Mouse (Mus musculus) erythroblast, embryonic 14.5 days (primary cell): Measurements from ENCODE around the gene Bod1l. TPM values are rescaled to one million over a fixed set of nuclear protein-coding genes. Genes with fewer than 3 reads are reported as not detected.

Experiments
- H3K27me3 ChIP-seq: 2 replicates; pipeline ENCODE4 v1.6.1; 2012; ENCODE audit warnings: inconsistent platforms; ENCODE audit not compliant: control insufficient read depth
- H3K36me3 ChIP-seq: 2 replicates; pipeline ENCODE4 v1.6.1; 2012; ENCODE audit warnings: mild to moderate bottlenecking, inconsistent platforms; ENCODE audit not compliant: control insufficient read depth
- H3K4me1 ChIP-seq: 2 replicates; pipeline ENCODE4 v1.6.1; 2012; ENCODE audit warnings: inconsistent platforms; ENCODE audit not compliant: control insufficient read depth
- H3K4me3 ChIP-seq: replicated peaks from 2 replicates; pipeline ENCODE3; 2012; ENCODE audit warnings: moderate library complexity, mild to moderate bottlenecking, inconsistent platforms
- H3K9me3 ChIP-seq: 2 replicates; pipeline ENCODE4 v1.6.1; 2012; ENCODE audit warnings: low read length, inconsistent platforms, mixed read lengths; ENCODE audit not compliant: control insufficient read depth
- GATA1 ChIP-seq: IDR thresholded peaks from 2 replicates; pipeline ENCODE4 v1.6.1; 2012; ENCODE audit warnings: low read length, inconsistent platforms, mixed read lengths
- TAL1 ChIP-seq: IDR thresholded peaks from 3 replicates; pipeline ENCODE4 v1.6.1; 2012; ENCODE audit warnings: low read length, inconsistent platforms, mixed read lengths
- polyA plus RNA-seq: library from polyadenylated mRNA; stranded (reverse); fragments of >175 nt; gene quantifications from 2 replicates; pipeline ENCODE4 v1.2.3, GENCODE M21; 2012

The Bod1l gene
- polyA plus RNA-seq, 1 experiment, result 0.80 TPM

DNA sequence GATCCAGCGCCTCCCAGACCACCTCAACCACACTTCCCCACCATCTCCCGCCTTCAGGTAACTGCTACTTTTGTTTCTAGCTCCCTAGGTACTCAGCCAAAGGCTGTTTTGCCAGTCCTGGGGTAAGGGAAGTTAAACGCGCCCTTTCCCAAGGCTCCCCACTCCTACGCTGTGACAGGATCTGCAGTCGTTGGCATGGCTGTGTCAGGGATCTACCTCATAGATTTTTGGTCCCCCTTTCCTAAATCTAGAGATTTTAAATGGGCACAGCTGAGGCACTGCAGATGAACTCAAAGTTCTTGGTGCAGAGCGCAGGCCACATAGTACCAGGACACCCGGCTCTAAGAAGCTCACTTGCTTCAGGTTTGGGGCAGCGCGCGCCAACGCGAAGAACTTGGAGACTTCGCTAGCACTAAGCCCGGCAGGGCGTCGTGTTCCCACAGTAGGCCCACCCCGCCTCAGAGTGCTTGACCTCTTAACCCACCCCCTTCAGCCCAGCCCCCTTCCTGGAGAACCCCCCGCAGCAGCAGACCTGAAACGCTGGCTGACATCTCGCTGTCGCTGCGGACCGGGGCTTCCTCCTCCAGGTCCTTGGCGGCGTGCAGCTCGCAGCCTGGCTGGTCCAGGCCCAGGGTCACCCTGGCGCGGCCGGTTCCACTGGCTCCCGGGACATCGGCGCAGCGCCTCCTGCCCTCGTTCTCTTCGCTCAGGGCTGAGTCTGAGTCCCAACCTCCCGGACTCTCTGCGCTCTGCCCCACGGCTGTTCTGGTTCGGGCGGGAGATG is 81.0 kb downstream of the Bod1l start:
- H3K9me3 ChIP-seq, result peaks cover 4% of the 10 kb centered on the region; the same call in 1 of the 2 replicates
- peaks cover 1% of the 10 kb centered on the region for H3K4me1 ChIP-seq
- TF ChIP-seq TAL1 (no peak), GATA1 (no peak)
- H3K4me3 ChIP-seq, result no peak overlapping the region
- peaks cover 100% of the 10 kb centered on the region for H3K27me3 ChIP-seq
- H3K36me3 ChIP-seq, result no peaks in the 10 kb centered on the region

DNA sequence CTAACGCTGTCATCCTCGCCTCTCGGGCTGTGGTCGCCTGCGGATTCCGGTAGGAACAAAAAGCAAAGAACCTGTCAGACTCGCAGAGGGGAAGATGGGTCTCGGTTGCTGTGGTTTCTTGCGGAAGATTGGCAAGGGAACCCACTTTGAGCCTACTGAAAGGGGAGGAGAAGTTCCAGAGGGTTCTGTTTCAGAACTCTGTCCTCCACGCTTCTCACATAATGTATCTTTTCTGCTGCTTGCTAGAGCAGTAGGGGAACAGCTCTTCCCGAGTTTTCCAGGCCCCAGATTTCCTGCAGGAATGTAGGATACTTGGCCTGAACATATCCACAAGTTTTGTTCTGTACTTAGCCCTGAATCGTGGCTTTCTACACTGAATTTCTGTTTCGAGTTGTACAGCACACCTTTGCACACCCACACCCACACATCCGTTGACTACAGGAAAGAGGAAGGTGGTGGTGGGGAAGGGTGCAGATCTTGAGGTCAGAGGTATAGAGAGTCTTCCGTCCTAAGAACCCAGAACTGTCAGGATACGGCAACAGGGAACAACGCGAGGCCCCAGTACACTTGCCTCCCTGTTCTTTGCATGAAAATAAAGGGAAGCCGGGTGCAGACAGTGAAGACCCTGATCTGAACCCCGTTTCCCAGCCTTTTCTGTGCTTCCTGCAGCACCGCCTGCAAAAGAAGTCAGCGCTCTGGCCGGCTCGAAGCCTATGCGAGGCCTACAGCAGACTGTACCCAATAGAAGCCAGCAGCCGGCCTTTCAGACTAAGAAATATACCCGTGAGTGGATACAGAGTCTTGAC is 81.8 kb downstream of the Bod1l start:
- Histone ChIP-seq H3K4me1 (peaks cover under 1% of the 10 kb centered on the region), H3K9me3 (peaks cover 3% of the 10 kb centered on the region; the same call in 1 of the 2 replicates), H3K4me3 (no peak overlapping the region), H3K27me3 (peaks cover 100% of the 10 kb centered on the region), H3K36me3 (no peaks in the 10 kb centered on the region)
- TF ChIP-seq GATA1 (no peak), TAL1 (no peak)

DNA sequence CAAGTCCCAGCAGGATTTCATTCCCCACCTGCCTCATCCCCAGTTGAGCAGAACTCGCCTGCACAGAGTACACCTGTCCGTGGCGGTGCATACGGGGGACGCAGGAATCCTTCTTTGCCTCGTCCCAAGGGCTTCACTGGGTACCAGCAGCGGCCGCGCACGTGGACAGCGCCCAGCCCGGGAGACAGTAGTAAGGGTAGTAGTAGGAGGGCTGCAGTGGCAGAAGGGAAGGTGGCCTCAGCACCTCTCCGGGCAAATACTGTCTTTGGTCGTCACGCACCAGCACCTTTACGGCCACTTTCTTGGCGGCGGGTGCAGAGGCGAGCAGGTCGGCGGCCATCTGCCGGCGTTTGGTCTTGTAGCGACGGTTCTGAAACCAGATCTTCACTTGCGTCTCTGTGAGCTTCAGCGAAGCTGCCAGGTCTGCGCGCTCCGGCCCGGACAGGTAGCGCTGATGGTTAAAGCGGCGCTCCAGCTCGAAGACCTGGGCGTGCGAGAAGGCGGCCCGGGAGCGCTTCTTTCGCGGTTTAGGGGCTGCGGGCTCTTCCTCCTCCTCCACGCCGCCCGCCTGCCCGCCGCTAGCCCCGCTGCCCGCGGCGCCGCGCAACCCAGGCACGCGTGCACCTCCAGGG is 82.5 kb downstream of the Bod1l start:
- Histone ChIP-seq H3K9me3 (peaks cover under 1% of the 10 kb centered on the region; the same call in 1 of the 2 replicates), H3K4me1 (no peaks in the 10 kb centered on the region), H3K36me3 (no peaks in the 10 kb centered on the region), H3K4me3 (no peak overlapping the region), H3K27me3 (peaks cover 100% of the 10 kb centered on the region)
- TF ChIP-seq GATA1, result no peak
- TF ChIP-seq TAL1, result no peak

GRCm38 (mm10) chr5:41760831-41761508 is 83.1 kb downstream of the Bod1l start:
- peaks cover 98% of the 10 kb centered on the region for H3K27me3 ChIP-seq
- H3K4me1 ChIP-seq, result no peaks in the 10 kb centered on the region
- no peak overlapping the region for H3K4me3 ChIP-seq
- no peaks in the 10 kb centered on the region for H3K36me3 ChIP-seq
- no peak for TF ChIP-seq GATA1
- TF ChIP-seq TAL1, result no peak
- no peaks in the 10 kb centered on the region; the same call in 1 of the 2 replicates for H3K9me3 ChIP-seq

- H3K4me3 ChIP-seq, result no peak overlapping the region
- H3K4me1 ChIP-seq, result no peaks in the 10 kb centered on the region
- no peaks in the 10 kb centered on the region for H3K36me3 ChIP-seq
- no peaks in the 10 kb centered on the region; the same call in 1 of the 2 replicates for H3K9me3 ChIP-seq
- TF ChIP-seq GATA1 (no peak), TAL1 (no peak)
- peaks cover 98% of the 10 kb centered on the region for H3K27me3 ChIP-seq
Measured at GRCm38 (mm10) chr5:41760071-41760470, 84.0 kb downstream of the Bod1l start.

GRCm38 (mm10) chr5:41758671-41759639 is 85.2 kb downstream of the Bod1l start:
- H3K4me3 ChIP-seq, result no peak overlapping the region
- no peaks in the 10 kb centered on the region for H3K4me1 ChIP-seq
- peaks cover 98% of the 10 kb centered on the region for H3K27me3 ChIP-seq
- H3K36me3 ChIP-seq, result no peaks in the 10 kb centered on the region
- H3K9me3 ChIP-seq, result no peaks in the 10 kb centered on the region; the same call in 1 of the 2 replicates
- TF ChIP-seq TAL1 (no peak), GATA1 (no peak)

DNA sequence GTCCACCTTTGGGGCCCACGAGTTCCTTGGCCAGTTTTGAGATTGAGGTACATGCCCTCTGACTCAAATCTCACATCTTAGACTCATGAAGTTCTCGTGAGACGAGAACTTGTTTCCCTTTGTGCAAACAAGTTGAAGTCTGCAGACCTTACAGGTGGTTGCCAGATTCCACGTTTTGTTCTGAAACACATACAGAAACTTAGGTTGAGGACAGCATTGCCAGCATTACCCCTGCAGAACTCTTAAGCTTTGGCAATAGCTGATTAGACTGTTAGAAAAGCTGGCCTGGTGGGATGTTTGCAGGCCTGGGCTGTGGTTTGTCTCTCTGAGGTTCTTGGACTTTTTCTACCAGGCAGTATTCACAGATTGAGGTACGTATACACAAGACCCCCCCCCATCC is 86.8 kb downstream of the Bod1l start:
- Histone ChIP-seq H3K9me3 (no peaks in the 10 kb centered on the region; the same call in 1 of the 2 replicates), H3K4me1 (no peaks in the 10 kb centered on the region), H3K36me3 (no peaks in the 10 kb centered on the region), H3K27me3 (peaks cover 98% of the 10 kb centered on the region), H3K4me3 (no peak overlapping the region)
- TF ChIP-seq TAL1 (no peak), GATA1 (no peak)
